Mouse (Mus musculus) ES-CJ7 (cell line): ENCODE results near the gene Treml1.
"Not testable (repeated sequence)": the region's sequence is repeated elsewhere in the genome, so short reads cannot be mapped to it uniquely, and the experiment has no call there.

ENCODE experiments used
- DNase-seq: peaks from one replicate; pipeline ENCODE4 v3.0.0; 2011; ENCODE audit warnings: low read depth, low spot score

Treml1 gene

GRCm38 (mm10) chr17:48359616-48360015 is at the start of gene Treml1:
TSS of gene Treml1 (plus strand) at chr17:48359916.
- DNase-seq: no peak

GRCm38 (mm10) chr17:48312124-48312523 is 47.6 kb upstream of the Treml1 start:
- no peak for DNase-seq

- DNase-seq: not testable (repeated sequence)
Observed at GRCm38 (mm10) chr17:48315905-48316579, 43.7 kb upstream of the Treml1 start, which contains the start of gene B430306N03Rik. TSS of gene B430306N03Rik (plus strand) at chr17:48316141.

- DNase-seq: no peak
Observed at GRCm38 (mm10) chr17:48318686-48319085, 41.0 kb upstream of the Treml1 start.

- no peak for DNase-seq
Observed at GRCm38 (mm10) chr17:48321279-48321678, 38.4 kb upstream of the Treml1 start.

- peak; percentile 68 for DNase-seq
Observed at GRCm38 (mm10) chr17:48323236-48323635, 36.5 kb upstream of the Treml1 start.

- no peak for DNase-seq
Observed at GRCm38 (mm10) chr17:48324258-48324657, 35.5 kb upstream of the Treml1 start.

- no peak for DNase-seq
Observed at GRCm38 (mm10) chr17:48325093-48325492, 34.6 kb upstream of the Treml1 start.

GRCm38 (mm10) chr17:48325638-48326037 is 34.1 kb upstream of the Treml1 start:
- no peak for DNase-seq

- DNase-seq: no peak
Observed at GRCm38 (mm10) chr17:48326656-48327055, 33.1 kb upstream of the Treml1 start.

- DNase-seq: no peak
Observed at GRCm38 (mm10) chr17:48332524-48332923, 27.2 kb upstream of the Treml1 start.

- DNase-seq: no peak
Observed at GRCm38 (mm10) chr17:48334186-48334585, 25.5 kb upstream of the Treml1 start.

GRCm38 (mm10) chr17:48336857-48337256 is 22.9 kb upstream of the Treml1 start:
- DNase-seq: peak; percentile 72

- DNase-seq: no peak
Observed at GRCm38 (mm10) chr17:48340267-48340666, 19.4 kb upstream of the Treml1 start.

GRCm38 (mm10) chr17:48341947-48342346 is 17.8 kb upstream of the Treml1 start:
- no peak for DNase-seq

- DNase-seq: no peak
Observed at GRCm38 (mm10) chr17:48343065-48343464, 16.7 kb upstream of the Treml1 start.

GRCm38 (mm10) chr17:48345824-48346223 is 13.9 kb upstream of the Treml1 start:
- DNase-seq: no peak

GRCm38 (mm10) chr17:48346231-48346630 is 13.5 kb upstream of the Treml1 start, which contains the start of gene Trem2:
TSS of gene Trem2 (plus strand) at chr17:48346401.
- DNase-seq: no peak

GRCm38 (mm10) chr17:48346834-48347233 is 12.9 kb upstream of the Treml1 start:
- DNase-seq: no peak

GRCm38 (mm10) chr17:48347287-48347686 is 12.4 kb upstream of the Treml1 start:
- DNase-seq: no peak

- peak; percentile 86 for DNase-seq
Observed at GRCm38 (mm10) chr17:48350681-48351193, 9.0 kb upstream of the Treml1 start.

- DNase-seq: peak; percentile 57
Observed at GRCm38 (mm10) chr17:48352976-48353375, 6.7 kb upstream of the Treml1 start.

GRCm38 (mm10) chr17:48355822-48356221 is 3.9 kb upstream of the Treml1 start:
- no peak for DNase-seq
